Mouse (Mus musculus) small intestine, adult 2 months (tissue): ENCODE measurements around the gene Det1.

ENCODE experiments used
- CTCF ChIP-seq: fragments of 200-500 bp; IDR thresholded peaks from 2 replicates; pipeline ENCODE4 v1.5.1; 2012; ENCODE audit warnings: low read depth, mild to moderate bottlenecking, control low read depth, inconsistent platforms, low read length, moderate library complexity, mixed read lengths; ENCODE audit not compliant: insufficient replicate concordance, insufficient read length; ENCODE audit errors: extremely low read depth
- POLR2A ChIP-seq: fragments of 200-500 bp; IDR thresholded peaks from 2 replicates; pipeline ENCODE4 v1.6.1; 2012; ENCODE audit warnings: low read depth, mild to moderate bottlenecking, control low read depth, inconsistent platforms, low read length, moderate library complexity

DNA sequence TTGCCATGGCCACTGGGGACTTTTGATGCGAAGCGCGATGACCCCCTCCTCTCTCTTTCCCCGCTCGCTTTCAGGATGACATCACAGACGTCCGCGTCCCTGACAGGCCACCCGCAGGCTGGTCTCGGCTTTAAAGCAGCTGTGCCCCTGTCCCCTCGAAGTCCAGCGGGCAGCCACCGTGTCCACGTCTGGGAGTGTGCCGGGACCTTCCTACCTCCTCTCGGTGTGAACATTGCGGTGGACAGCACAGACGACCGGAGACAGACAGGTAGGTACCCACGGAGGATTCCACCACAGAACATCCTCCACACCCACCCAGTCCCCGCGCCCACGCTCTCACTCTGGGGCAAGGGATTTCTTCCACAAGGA lies 35.4 kb upstream of the Det1 start:
- TF ChIP-seq CTCF = no peak
- TF ChIP-seq POLR2A = no peak
